In the genomic region with DNA sequence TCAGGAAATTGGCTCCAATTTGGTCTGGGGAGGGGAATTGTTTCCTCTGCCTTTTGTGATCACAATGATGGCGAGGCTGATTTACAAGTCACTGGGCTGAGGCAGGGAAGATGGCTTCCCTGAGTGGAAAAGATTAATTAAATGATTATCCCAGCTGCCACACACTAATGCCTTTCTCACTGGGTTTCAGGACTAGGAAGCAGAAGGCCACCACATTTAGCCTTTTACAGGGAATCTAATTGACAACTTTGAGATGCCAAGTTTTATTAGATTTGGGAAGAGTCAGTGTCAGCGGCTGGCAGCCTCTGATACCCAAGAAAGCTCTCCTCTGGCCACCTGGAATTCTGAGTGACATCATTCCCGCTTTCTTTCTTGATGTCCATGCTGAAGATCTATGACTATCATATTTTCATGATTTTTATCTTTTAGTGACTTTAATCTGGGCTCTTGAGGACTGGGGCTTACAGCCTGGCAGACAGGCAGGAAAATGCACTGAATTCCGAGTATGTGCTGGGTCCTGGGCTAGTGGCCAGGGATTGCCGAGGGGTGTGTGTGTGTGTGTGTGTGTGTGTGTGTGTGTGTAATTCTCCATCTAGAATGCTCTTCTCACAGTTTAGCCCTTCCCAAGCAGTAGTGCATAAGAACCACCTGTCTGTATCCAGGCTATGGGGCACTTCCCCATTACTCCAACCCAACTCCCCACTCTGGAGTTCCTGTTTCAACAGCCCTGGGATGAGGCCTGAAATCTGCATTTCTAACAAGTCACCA, we compare ENCODE assay signal across 11 mouse cellular contexts.
DNase-seq lines count a peak whose midpoint lies in the region; ATAC-seq and TF ChIP-seq lines count a peak whose summit lies in the region.
"Had no signal": no experiment of that assay in that cellular context is flagged by ENCODE, and none has a peak within 500 bp of the region (broad histone marks: within the 10 kb centered on the region; RNA-seq: fewer than 3 reads in every experiment).

No protein-coding gene starts in this region.

- no peak for TF ChIP-seq POLR2A in cerebellum, adult 2 months (IDR thresholded peaks at IDR 0.05; ENCODE audit: borderline replicate concordance, insufficient read depth, low read length)

- DNase-seq in cerebellum, postnatal 14 days = peak; percentile 62 to 70
- no peak for DNase-seq in cerebellum, adult 2 months
- no peak for DNase-seq in lung, postnatal 0 days (ENCODE audit: low spot score)
- DNase-seq in lung, adult 18-20 months = no peak
- DNase-seq in left cerebral cortex, postnatal 14 days (ENCODE audit: low spot score in 2 of 2) = no peak
- DNase-seq in frontal cortex, postnatal 36 days (ENCODE audit: low spot score in 2 of 2) = no peak

- intact Hi-C loops in left cerebral cortex, postnatal 14 days (cut with DNase I) = no loop called here

- H3K4me2 ChIP-seq in lung, postnatal 0 days (replicated peaks; ENCODE audit: low read depth, low read length) = no peak overlapping the region
- H3K4me2 ChIP-seq in hindbrain, embryonic 15.5 days = no peak overlapping the region
- H3K4me2 ChIP-seq in neural tube, embryonic 15.5 days = no peak overlapping the region
- H3K4me2 ChIP-seq: limb, embryonic 12.5 days had no signal

- ATAC-seq in lung, postnatal 0 days = peak; percentile 6; the same call in 1 of the 2 replicates
- peak; percentile 42 for ATAC-seq in hindbrain, embryonic 15.5 days (ENCODE audit: low FRiP score, low read depth)
- no peak; the same call in 1 of the 2 replicates for ATAC-seq in neural tube, embryonic 15.5 days (ENCODE audit: low FRiP score)
- ATAC-seq: Patski had no signal

- H3K4me3 ChIP-seq in cerebellum, adult 2 months (replicated peaks; ENCODE audit: insufficient read depth, low read depth, low read length) = no peak overlapping the region
- no peak overlapping the region for H3K4me3 ChIP-seq in lung, postnatal 0 days (ENCODE audit: low read depth, low read length)
- no peak overlapping the region for H3K4me3 ChIP-seq in hindbrain, embryonic 15.5 days
- H3K4me3 ChIP-seq in neural tube, embryonic 15.5 days (replicated peaks) = no peak overlapping the region
- H3K4me3 ChIP-seq: limb, embryonic 12.5 days; megakaryocyte, embryonic 14.5 days had no signal

- peaks cover 27% of the 10 kb centered on the region for H3K4me1 ChIP-seq in cerebellum, adult 2 months (ENCODE audit: control insufficient read depth, insufficient read depth, low read length)
- peaks cover 4% of the 10 kb centered on the region; the same call in 1 of the 2 replicates for H3K4me1 ChIP-seq in lung, postnatal 0 days (ENCODE audit: insufficient read depth, low read depth, low read length)
- H3K4me1 ChIP-seq in hindbrain, embryonic 15.5 days (replicated peaks) = peaks cover 35% of the 10 kb centered on the region
- H3K4me1 ChIP-seq in neural tube, embryonic 15.5 days = peaks cover 36% of the 10 kb centered on the region
- H3K4me1 ChIP-seq: megakaryocyte, embryonic 14.5 days had no signal

- H3K9me3 ChIP-seq in lung, postnatal 0 days (ENCODE audit: low read length) = no peaks in the 10 kb centered on the region
- H3K9me3 ChIP-seq in hindbrain, embryonic 15.5 days = no peaks in the 10 kb centered on the region
- no peaks in the 10 kb centered on the region for H3K9me3 ChIP-seq in neural tube, embryonic 15.5 days (replicated peaks)
- H3K9me3 ChIP-seq: limb, embryonic 12.5 days; megakaryocyte, embryonic 14.5 days had no signal

- no peak for TF ChIP-seq CTCF in cerebellum, adult 2 months (IDR thresholded peaks at IDR 0.05; ENCODE audit: borderline replicate concordance, insufficient read depth, low read depth, low read length)
- no peak for TF ChIP-seq CTCF in lung, postnatal 0 days (IDR thresholded peaks at IDR 0.05)

- WGBS in cerebellum, adult 2 months = 40% methylated on average over 5 of the region's 5 CpGs
- WGBS in lung, postnatal 0 days = 58% methylated on average over 5 of the region's 5 CpGs
- 36% methylated on average over 5 of the region's 5 CpGs for WGBS in hindbrain, embryonic 15.5 days
- 22% methylated on average over 5 of the region's 5 CpGs for WGBS in neural tube, embryonic 15.5 days

- no peak overlapping the region for H3K27ac ChIP-seq in cerebellum, adult 2 months (ENCODE audit: insufficient read depth, low read length)
- H3K27ac ChIP-seq in lung, postnatal 0 days (ENCODE audit: low read length) = no peak overlapping the region
- H3K27ac ChIP-seq in hindbrain, embryonic 15.5 days (replicated peaks) = peak overlapping the region; percentile 60
- H3K27ac ChIP-seq in neural tube, embryonic 15.5 days (replicated peaks) = peak overlapping the region; percentile 65

- H3K27me3 ChIP-seq in cerebellum, adult 2 months (ENCODE audit: control insufficient read depth, insufficient read depth, low read length) = no peaks in the 10 kb centered on the region
- H3K27me3 ChIP-seq in lung, postnatal 0 days (replicated peaks; ENCODE audit: insufficient read depth, low read length) = no peaks in the 10 kb centered on the region
- H3K27me3 ChIP-seq in hindbrain, embryonic 15.5 days = no peaks in the 10 kb centered on the region
- no peaks in the 10 kb centered on the region for H3K27me3 ChIP-seq in neural tube, embryonic 15.5 days (replicated peaks)
- H3K27me3 ChIP-seq: Patski had no signal

- H3K36me3 ChIP-seq in lung, postnatal 0 days (ENCODE audit: insufficient read depth, low read length) = no peaks in the 10 kb centered on the region
- H3K36me3 ChIP-seq in hindbrain, embryonic 15.5 days = no peaks in the 10 kb centered on the region
- H3K36me3 ChIP-seq in neural tube, embryonic 15.5 days = no peaks in the 10 kb centered on the region
- H3K36me3 ChIP-seq: limb, embryonic 12.5 days had no signal

- H3K9ac ChIP-seq in lung, postnatal 0 days (replicated peaks; ENCODE audit: low read depth) = no peak overlapping the region
- no peak overlapping the region for H3K9ac ChIP-seq in hindbrain, embryonic 15.5 days
- H3K9ac ChIP-seq in neural tube, embryonic 15.5 days (replicated peaks) = no peak overlapping the region
- H3K9ac ChIP-seq: limb, embryonic 12.5 days had no signal

- TF ChIP-seq EP300 in lung, postnatal 0 days (IDR thresholded peaks at IDR 0.05) = no peak

Comparison
In these comparisons a context has a peak if more than half of its experiments do, and no peak if none do; other contexts are left out.
1. DNase-seq: peak in cerebellum, postnatal 14 days (2 of 2); none in cerebellum, adult 2 months (0 of 2), lung, postnatal 0 days (single experiment), lung, adult 18-20 months (0 of 2), left cerebral cortex, postnatal 14 days (0 of 2) and frontal cortex, postnatal 36 days (0 of 2).
2. H3K27ac ChIP-seq: peak in hindbrain, embryonic 15.5 days (single experiment) and neural tube, embryonic 15.5 days (single experiment); none in cerebellum, adult 2 months (single experiment) and lung, postnatal 0 days (single experiment).